Mouse (Mus musculus) bone marrow, adult 2 months (tissue): ENCODE measurements around the gene Aamp.

Experiments
- CTCF ChIP-seq: fragments of 200-500 bp; IDR thresholded peaks from 2 replicates; pipeline ENCODE4 v1.5.1; 2011; ENCODE audit warnings: low read length, control low read depth; ENCODE audit not compliant: control insufficient read depth, insufficient read depth
- POLR2A ChIP-seq: fragments of 200-500 bp; IDR thresholded peaks from 2 replicates; pipeline ENCODE4 v1.6.1; 2011; ENCODE audit warnings: low read depth, mild to moderate bottlenecking, control low read depth, low read length, borderline replicate concordance; ENCODE audit not compliant: control insufficient read depth

- TF ChIP-seq POLR2A (no peak), CTCF (no peak)
Measured at GRCm38 (mm10) chr1:74245525-74245924, 39.0 kb downstream of the Aamp start.
